In genomic region chr7:49247744-49248331, GRCm38 (mm10) we compare ENCODE assay signal across 9 mouse cellular contexts.
DNase-seq lines count a peak whose midpoint lies in the region; ATAC-seq and TF ChIP-seq lines count a peak whose summit lies in the region.
"Had no signal": no experiment of that assay in that cellular context is flagged by ENCODE, and none has a peak within 500 bp of the region (broad histone marks: within the 10 kb centered on the region; RNA-seq: fewer than 3 reads in every experiment).

No protein-coding gene starts in this region.

- peak overlapping the region; percentile 99 for H3K4me2 ChIP-seq in neural tube, embryonic 12.5 days (replicated peaks)
- H3K4me2 ChIP-seq in lung, embryonic 14.5 days: peak overlapping the region; percentile 98

- 0 out of 2 replicates have a peak overlapping the region, but pooled peaks have one; percentile 52 for H3K4me3 ChIP-seq in neural tube, embryonic 12.5 days
- peak overlapping the region; percentile 52 for H3K4me3 ChIP-seq in lung, embryonic 14.5 days (ENCODE audit: low read depth, low read length)

- H3K36me3 ChIP-seq in neural tube, embryonic 12.5 days: no peaks in the 10 kb centered on the region
- no peaks in the 10 kb centered on the region for H3K36me3 ChIP-seq in lung, embryonic 14.5 days (ENCODE audit: insufficient read depth)
- H3K36me3 ChIP-seq: G1E had no signal

- H3K27me3 ChIP-seq in neural tube, embryonic 12.5 days (replicated peaks): peaks cover 34% of the 10 kb centered on the region
- H3K27me3 ChIP-seq in lung, embryonic 14.5 days (ENCODE audit: insufficient read depth, low read length): peaks cover 14% of the 10 kb centered on the region

- H3K27ac ChIP-seq in neural tube, embryonic 12.5 days: no peak overlapping the region
- H3K27ac ChIP-seq in lung, embryonic 14.5 days (ENCODE audit: low read depth): peak overlapping the region; percentile 26; the same call in 1 of the 2 replicates

- no peak for ATAC-seq in neural tube, embryonic 12.5 days (ENCODE audit: low FRiP score, low read depth)
- peak; percentile 14; the same call in 1 of the 2 replicates for ATAC-seq in lung, embryonic 14.5 days (ENCODE audit: insufficient read depth)

- H3K9ac ChIP-seq in neural tube, embryonic 12.5 days: no peak overlapping the region
- peak overlapping the region; percentile 46; the same call in 1 of the 2 replicates for H3K9ac ChIP-seq in lung, embryonic 14.5 days

- H3K4me1 ChIP-seq in neural tube, embryonic 12.5 days: peaks cover 31% of the 10 kb centered on the region
- H3K4me1 ChIP-seq in lung, embryonic 14.5 days (ENCODE audit: insufficient read depth): peaks cover 17% of the 10 kb centered on the region

- H3K9me3 ChIP-seq in neural tube, embryonic 12.5 days: no peaks in the 10 kb centered on the region
- H3K9me3 ChIP-seq in lung, embryonic 14.5 days (ENCODE audit: low read depth, low read length): no peaks in the 10 kb centered on the region

- WGBS in neural tube, embryonic 12.5 days: 32% methylated on average over 8 of the region's 8 CpGs
- 8% methylated on average over 8 of the region's 8 CpGs for WGBS in lung, embryonic 14.5 days

- TF ChIP-seq CTCF in lung, embryonic 14.5 days (IDR thresholded peaks at IDR 0.05; ENCODE audit: low read depth): peak; percentile 55

- no peak for DNase-seq in neural tube, embryonic 10.5 days (ENCODE audit: extremely low spot score, low spot score)
- DNase-seq in fibroblast of lung, adult 2 months (ENCODE audit: low read depth): peak; percentile 64
- peak; percentile 91 to 93 for DNase-seq in heart, postnatal 10 days
- DNase-seq in kidney, postnatal 14 days: peak; percentile 77
- peak; percentile 84 for DNase-seq in lung, embryonic 14.5 days
- peak; percentile 74 for DNase-seq in right cerebral cortex, postnatal 25 days
- no peak for DNase-seq in thymus, postnatal 25 days

- intact Hi-C loops in heart, postnatal 10 days (cut with DNase I): loop anchor here (2.0 to 5.0 kb wide), 4 partner anchors 37 to 115 kb away; no protein-coding TSS in a partner anchor

Comparison
In these comparisons a context has a peak if more than half of its experiments do, and no peak if none do; other contexts are left out.
1. DNase-seq: peak in fibroblast of lung, adult 2 months (single experiment), heart, postnatal 10 days (2 of 2), kidney, postnatal 14 days (single experiment), lung, embryonic 14.5 days (single experiment) and right cerebral cortex, postnatal 25 days (single experiment); none in neural tube, embryonic 10.5 days (single experiment) and thymus, postnatal 25 days (single experiment).